Mouse (Mus musculus) cerebellum, postnatal 14 days (tissue): ENCODE results near the gene Fmnl2.

Experiments
- DNase-seq, 2 experiments: peaks; one replicate each; pipeline ENCODE4 v3.0.0; 2021; ENCODE audit warnings: mixed read lengths in 2 of 2

The Fmnl2 gene

GRCm38 (mm10) chr2:53129070-53129469, 271.4 kb downstream of the Fmnl2 start:
- DNase-seq, result no peak

GRCm38 (mm10) chr2:53131567-53131966, 273.9 kb downstream of the Fmnl2 start:
- DNase-seq, result peak; percentile 70 to 71

DNA sequence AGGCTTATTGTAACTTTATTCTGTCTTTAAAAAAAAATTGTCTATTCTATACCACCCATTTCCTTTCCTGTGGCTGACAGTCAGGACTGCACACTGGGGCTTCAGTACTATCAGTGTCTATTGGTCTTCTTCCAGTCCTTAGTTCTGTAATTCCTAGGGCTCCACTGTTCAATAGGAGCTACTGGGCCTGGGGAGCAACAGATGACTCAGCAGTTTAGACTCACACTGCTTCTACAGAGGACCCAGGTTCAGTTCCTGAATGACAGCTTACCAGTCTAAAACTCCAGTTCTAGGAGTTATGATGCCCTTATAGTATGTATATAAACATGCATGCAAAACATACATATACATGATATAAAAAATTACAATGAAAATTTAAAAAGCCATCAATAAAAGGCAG, 289.2 kb downstream of the Fmnl2 start:
- no peak for DNase-seq

- DNase-seq, result no peak
Measured at GRCm38 (mm10) chr2:53173966-53174365, 316.3 kb downstream of the Fmnl2 start.

DNA sequence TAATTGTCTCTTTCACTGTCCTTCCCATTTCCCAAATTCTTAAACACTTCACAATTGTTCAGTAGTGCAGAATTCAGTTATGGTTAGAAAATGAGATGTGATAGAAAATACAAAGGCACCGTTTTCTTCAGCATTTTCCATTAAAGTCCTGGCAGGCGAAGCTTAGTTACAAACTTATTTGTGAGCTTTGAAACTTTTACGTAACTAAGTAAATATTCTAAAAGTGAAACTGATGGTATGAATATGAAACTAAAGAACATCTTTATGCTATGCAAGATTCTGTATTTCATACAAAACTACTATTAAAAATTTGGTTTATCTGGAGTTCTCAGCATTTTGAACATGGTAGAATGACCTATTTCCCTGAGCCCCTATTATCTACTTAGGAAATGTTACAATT, 321.3 kb downstream of the Fmnl2 start:
- no peak for DNase-seq

GRCm38 (mm10) chr2:53179876-53180275, 322.2 kb downstream of the Fmnl2 start:
- DNase-seq, result no peak
